Mouse (Mus musculus): Measurements from ENCODE around the gene Timm29.
"Not testable (repeated sequence)": the region's sequence is repeated elsewhere in the genome, so short reads cannot be mapped to it uniquely, and the experiment has no call there.

The Timm29 gene

DNA sequence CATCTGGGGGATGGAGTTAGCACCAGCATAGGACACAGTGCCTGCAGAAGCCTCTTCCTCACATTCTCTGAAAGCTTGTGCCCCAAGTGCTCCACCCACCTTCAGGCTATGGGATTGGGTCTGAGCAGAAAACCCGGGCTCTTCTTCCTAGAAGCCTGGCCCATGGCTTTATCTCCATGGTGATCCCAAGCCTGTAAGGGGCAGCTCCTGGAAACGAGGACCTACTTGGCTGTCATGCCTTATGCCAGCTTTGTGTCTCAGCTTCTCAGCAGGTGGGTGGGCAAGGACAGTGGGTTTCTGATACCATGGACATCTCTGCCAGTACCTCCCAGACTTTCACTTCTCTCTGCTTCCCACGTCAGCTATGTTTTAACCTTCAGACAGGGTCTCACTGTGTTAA, 14.3 kb upstream of the Timm29 start:
- DNase-seq (ENCODE audit: low spot score), result no peak

- DNase-seq (ENCODE audit: low spot score), result no peak
Measured at GRCm38 (mm10) chr9:21585401-21585800, 7.1 kb upstream of the Timm29 start.

DNA sequence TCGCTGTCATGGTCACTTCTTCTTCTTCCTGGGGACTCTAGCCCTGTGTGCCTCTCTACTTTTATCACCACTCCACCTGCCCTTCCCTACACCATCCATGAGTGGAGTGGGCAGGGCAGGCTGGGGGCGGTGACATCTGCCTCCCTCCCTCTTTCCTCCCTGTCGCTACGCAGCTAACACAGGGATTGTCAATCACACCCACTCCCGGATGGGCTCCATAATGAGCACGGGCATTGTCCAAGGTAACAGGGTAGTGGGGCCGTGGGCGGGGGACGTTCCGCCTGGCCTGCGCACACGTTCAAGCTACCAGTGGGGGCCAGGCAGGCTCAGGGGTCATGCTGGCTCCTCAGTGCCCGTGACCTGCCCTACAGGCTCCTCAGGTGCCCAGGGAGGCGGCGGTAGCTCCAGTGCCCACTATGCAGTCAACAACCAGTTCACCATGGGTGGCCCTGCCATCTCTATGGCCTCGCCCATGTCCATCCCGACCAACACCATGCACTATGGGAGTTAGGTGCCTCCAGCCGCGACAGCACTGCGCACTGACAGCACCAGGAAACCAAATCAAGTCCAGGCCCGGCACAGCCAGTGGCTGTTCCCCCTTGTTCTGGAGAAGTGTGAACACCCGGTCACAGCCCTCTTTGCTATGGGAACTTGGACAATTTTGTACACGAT, 4.7 kb upstream of the Timm29 start:
- no peak for DNase-seq (ENCODE audit: low spot score)

- DNase-seq (ENCODE audit: low spot score), result no peak
Measured at GRCm38 (mm10) chr9:21588350-21588749, 4.2 kb upstream of the Timm29 start.

DNA sequence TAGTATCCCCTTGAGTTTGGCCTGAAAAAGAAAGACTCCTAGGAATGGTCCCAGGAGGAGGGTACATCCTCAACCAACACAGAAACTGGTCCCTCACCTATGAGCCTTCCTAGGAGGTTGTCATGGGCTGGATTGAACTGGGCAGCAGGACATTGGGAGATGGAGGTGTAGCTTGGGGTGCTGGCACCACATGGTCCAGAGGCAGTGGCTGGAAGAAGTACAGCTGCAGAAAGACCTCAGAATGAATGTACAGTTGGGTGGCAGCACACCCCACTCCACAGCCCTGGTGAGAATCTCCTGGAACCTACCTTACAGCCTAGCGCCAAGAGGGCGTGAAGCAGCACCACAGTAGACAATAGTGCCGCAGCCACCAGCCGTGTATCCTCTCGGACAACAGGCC, 3.0 kb upstream of the Timm29 start:
- no peak for DNase-seq (ENCODE audit: low spot score)

GRCm38 (mm10) chr9:21591127-21591830, 1.2 kb upstream of the Timm29 start:
- no peak for DNase-seq (ENCODE audit: low spot score)

DNA sequence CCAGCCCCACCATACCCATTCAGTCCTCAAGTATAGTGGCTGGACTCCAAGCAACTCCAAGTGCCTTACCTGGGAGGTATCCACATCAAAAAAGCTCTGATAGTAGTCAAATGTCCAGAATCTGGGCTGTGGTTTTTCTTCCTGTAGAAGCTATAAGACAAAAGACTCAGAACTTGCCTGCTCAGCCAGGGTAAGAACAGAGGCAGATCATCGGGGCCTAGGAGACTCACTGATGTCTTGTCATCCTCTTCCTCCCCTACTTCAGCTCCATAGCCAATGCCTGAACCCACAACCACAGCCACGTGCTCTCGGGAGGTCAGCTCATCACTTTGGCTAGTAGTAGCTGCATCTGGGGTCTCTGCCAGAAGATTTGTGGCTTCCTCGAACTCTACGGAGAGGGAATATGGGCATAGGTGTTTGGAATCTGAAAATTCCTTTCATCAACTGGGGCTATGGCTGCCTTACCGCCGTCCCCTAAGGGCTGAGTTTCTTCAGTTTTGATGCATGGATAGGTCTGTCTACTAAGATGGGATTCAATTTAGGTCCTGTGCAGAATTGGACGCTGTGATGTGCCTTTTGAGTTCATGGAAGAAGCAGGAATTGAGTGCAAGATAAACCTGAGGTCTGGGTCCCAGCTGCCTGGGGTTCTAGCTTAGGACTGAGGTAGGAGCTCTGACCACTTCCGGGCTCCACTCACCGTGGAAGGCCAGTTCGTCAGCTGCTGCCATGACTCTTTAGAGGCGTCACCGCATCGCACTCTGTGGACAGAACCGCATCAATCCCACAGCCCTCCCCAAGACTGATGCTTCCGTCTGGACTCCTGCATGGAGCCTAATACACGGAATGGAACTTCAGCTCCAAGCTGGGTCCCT, 455 bp upstream of the Timm29 start:
- DNase-seq (ENCODE audit: low spot score), result no peak

- DNase-seq (ENCODE audit: low spot score), result peak; percentile 72
Measured at GRCm38 (mm10) chr9:21593122-21593721, 700 bp downstream of the Timm29 start.

DNA sequence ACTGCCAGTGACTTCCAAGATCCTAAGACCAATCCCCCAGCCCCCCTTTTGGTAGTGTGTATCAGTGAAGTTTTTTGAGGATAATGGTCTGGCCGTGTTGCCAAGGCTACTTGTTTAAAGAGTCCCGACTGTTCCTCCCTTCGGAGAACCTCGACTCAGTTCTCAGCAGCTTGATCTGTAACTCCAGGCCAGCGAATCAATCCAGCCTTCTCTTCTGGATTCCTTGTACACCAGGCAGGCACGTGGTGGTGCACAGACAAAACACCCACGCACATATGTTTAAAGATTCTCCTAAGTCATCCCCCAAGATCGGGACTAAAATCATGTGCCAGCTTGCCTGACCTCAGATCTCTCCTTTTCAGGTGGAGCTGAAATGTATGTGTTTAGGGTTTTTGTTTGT, 1.8 kb downstream of the Timm29 start:
- DNase-seq (ENCODE audit: low spot score), result not testable (repeated sequence)

- DNase-seq (ENCODE audit: low spot score), result no peak
Measured at GRCm38 (mm10) chr9:21594838-21595237, 2.3 kb downstream of the Timm29 start.

DNA sequence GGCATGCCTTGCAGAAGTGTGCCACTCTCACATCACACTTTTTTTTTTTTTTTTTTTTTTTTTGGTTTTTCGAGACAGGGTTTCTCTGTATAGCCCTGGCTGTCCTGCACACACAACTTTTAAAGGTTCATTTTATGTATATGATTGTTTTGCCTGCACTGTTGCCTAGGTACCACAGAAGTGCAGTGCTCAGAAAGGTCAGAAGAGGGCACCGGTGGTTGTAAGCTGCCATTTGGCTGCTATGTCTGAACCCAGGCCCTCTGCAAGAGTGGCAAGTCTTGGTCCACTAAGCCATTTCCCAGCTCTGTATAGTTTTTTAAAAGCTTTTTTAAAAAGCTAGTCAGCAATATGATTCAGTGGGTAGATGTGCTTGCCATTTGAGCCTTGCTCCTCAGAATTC, 5.7 kb downstream of the Timm29 start:
- no peak for DNase-seq (ENCODE audit: low spot score)

DNA sequence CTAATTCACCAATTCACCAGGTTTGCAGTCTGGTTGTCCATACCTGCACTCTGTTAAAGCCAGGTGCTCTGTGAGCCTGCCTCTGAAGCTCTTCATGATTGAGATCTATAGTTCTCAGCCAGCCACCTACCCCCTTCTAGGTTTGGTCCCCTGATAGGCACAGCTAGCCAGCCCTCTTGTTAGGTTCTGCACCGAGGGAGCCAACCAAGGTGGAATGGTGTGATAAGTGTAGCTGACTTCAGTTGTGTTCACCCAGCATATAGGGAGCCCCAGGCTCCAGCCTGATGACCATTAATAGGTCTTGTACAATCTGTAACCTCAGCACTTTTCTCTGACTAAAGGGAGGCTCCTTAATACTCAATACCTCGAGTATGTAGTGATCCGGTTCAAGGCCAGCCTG, 7.7 kb downstream of the Timm29 start:
- DNase-seq (ENCODE audit: low spot score), result no peak

- no peak for DNase-seq (ENCODE audit: low spot score)
Measured at GRCm38 (mm10) chr9:21601073-21601472, 8.6 kb downstream of the Timm29 start.

- peak; percentile 69 for DNase-seq (ENCODE audit: low spot score)
Measured at GRCm38 (mm10) chr9:21601722-21602399, 9.3 kb downstream of the Timm29 start.

DNA sequence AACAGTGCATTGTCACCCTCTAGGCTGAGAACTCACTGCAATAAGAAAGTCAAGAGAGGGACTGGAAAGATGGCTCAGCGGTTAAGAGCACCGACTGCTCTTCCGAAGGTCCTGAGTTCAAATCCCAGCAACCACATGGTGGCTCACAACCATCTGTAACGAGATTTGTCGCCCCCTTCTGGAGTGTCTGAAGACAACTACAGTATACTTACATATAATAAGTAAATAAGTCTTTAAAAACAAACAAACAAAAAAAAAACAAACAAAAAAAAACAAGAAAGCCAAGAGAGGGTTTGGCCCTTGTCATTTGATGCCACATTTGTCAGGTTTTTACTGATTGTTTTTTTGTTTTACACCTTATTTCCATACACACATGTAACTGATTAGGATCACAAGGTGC, 11.6 kb downstream of the Timm29 start:
- DNase-seq (ENCODE audit: low spot score), result no peak

- DNase-seq (ENCODE audit: low spot score), result no peak
Measured at GRCm38 (mm10) chr9:21605865-21606264, 13.3 kb downstream of the Timm29 start.

DNA sequence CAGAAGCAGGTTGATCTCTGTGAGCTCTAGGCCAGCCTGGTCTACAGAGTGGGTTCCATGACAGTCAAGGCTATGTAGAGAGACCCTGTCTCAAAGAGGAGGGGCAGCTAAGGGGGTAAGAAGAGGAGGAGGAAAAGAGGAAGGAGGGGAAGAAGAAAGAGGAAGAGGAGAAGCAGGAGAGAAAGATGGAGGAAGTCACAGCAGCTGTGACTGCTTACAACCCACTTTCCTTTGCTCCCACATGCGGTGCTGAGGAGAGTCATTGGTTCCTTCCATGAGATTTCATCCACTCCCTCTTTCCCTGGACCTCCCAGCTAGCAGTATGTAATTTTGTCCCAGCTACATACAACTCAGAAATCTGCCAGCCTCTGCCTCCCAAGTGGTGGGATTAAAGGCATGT, 14.1 kb downstream of the Timm29 start:
- DNase-seq (ENCODE audit: low spot score), result no peak

- no peak for DNase-seq (ENCODE audit: low spot score)
Measured at GRCm38 (mm10) chr9:21609861-21610260, 17.3 kb downstream of the Timm29 start.

DNA sequence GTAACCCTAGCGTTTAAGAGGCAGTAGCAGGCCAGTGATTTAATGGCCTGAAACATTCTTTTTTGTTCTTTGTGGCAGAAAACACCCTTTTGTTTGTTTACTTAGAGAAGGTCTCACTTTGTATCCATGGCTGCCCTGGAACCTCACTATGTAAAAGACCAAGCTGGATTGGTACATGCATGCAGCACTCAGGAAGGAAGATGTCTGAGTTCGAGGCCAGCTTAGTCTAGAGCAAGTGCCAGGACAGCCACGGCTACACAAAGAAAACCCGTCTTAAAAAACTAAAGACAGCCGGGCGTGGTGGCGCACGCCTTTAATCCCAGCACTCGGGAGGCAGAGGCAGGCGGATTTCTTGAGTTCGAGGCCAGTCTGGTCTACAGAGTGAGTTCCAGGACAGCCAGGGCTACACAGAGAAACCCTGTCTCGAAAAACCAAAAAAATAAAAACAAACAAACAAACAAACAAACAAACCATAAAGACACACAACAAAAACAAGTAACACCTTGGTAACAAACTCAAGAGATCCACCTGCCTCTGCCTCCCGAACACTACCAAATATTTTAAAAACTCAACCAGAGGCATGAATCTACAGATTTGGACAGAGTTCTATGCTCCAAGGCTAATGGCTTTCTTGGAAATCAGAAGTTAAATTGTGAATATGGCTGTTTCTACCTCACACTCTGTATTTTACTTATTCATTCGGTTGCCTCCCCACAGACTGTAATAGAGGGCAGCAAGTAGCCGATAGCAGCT, 22.5 kb downstream of the Timm29 start:
- DNase-seq (ENCODE audit: low spot score), result no peak

DNA sequence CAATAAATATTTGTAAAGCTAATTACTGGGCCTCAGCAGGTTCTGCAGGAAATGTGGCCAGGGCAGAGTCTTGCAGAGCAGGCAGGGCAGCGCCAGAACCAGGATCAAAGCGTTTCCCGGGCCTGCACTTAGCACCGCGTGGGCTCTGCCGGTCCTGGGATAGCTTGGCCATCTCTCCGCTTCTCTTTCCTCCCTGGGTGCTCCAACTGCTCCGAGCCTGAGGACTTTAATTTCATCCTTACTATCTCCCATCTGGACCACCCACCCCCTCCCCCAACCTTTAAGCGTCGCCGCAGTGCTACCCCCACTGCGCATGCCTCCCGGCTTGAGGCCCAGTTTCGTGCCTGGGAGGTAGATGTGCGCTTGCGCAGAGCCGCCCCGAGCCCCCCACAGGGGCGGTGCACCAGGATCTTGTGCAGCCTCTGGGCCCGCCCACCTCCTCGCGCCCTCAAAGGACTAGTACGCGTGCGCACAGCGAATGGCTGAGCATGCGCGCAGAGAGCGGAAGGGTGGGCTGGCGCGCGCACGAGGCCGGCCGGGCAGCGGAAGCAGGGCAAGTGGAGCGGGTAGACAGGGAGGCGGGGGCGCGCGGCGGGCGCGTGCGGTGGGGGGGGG, 23.2 kb downstream of the Timm29 start, which contains the start of gene Smarca4:
Smarca4 (plus strand) TSS at position 553 of the 615 bp plus-strand sequence.
- peak; percentile 99 for DNase-seq (ENCODE audit: low spot score)
